Comparison of ENCODE assay signal across 22 mouse cellular contexts in the genomic region with DNA sequence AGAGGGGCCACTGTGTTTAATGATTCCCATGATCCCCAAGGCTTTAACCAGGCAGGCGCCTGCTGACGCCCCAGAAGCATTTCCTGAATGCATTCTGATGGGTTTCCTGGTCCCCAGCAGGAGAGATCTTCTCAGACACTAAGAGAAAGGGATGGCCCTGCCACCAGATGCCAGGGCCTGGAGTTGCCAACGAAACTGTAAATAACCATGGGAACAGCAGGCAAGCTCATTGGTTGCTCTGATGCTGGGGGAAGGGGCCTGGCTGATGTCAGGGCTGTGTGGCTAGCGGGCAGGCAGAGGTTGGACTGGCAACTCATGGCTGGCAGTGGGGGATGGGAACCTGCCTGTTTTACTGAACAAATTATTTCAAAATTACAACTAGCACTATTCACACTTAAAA. TPM values are rescaled to one million over a fixed set of nuclear protein-coding genes. Genes with fewer than 3 reads are reported as not detected.
DNase-seq lines count a peak whose midpoint lies in the region; ATAC-seq and TF ChIP-seq lines count a peak whose summit lies in the region.
"Had no signal": no experiment of that assay in that cellular context is flagged by ENCODE, and none has a peak within 500 bp of the region (broad histone marks: within the 10 kb centered on the region; RNA-seq: fewer than 3 reads in every experiment).

No protein-coding gene starts in this region.

- no peak overlapping the region for H3K4me2 ChIP-seq in forebrain, postnatal 0 days (ENCODE audit: low read depth)
- no peak overlapping the region for H3K4me2 ChIP-seq in forebrain, embryonic 13.5 days
- H3K4me2 ChIP-seq in midbrain, embryonic 14.5 days (ENCODE audit: low read length): no peak overlapping the region
- H3K4me2 ChIP-seq in midbrain, embryonic 16.5 days (ENCODE audit: low read length): no peak overlapping the region
- H3K4me2 ChIP-seq: embryonic facial prominence, embryonic 15.5 days; heart, embryonic 15.5 days; neural tube, embryonic 13.5 days had no signal

- peaks cover 16% of the 10 kb centered on the region for H3K36me3 ChIP-seq in forebrain, postnatal 0 days (ENCODE audit: insufficient read depth)
- peaks cover 20% of the 10 kb centered on the region for H3K36me3 ChIP-seq in forebrain, embryonic 13.5 days (ENCODE audit: poor library complexity, severe bottlenecking)
- peaks cover 18% of the 10 kb centered on the region for H3K36me3 ChIP-seq in midbrain, embryonic 14.5 days (ENCODE audit: control insufficient read depth, insufficient read depth, low read length)
- no peaks in the 10 kb centered on the region for H3K36me3 ChIP-seq in midbrain, embryonic 16.5 days (ENCODE audit: control insufficient read depth, insufficient read depth, low read length)

- peak; percentile 42 for DNase-seq in cerebellum, adult 11-12 months
- no peak for DNase-seq in cerebellum, postnatal 36 days
- DNase-seq in forebrain, postnatal 0 days: peak; percentile 21
- peak; percentile 54 for DNase-seq in midbrain, embryonic 14.5 days
- no peak for DNase-seq in right cerebral cortex, postnatal 4 days
- DNase-seq: adrenal gland, postnatal 10 days; gastrocnemius, adult 2 months; heart, postnatal 4 days; kidney, adult 8-10 months; kidney, postnatal 14 days; lung, postnatal 4 days; right cerebral cortex, adult 18-20 months; thymus, adult 18-20 months; thymus, postnatal 36 days had no signal

- H3K9me3 ChIP-seq in forebrain, postnatal 0 days (ENCODE audit: low read length): no peaks in the 10 kb centered on the region
- no peaks in the 10 kb centered on the region for H3K9me3 ChIP-seq in forebrain, embryonic 13.5 days (replicated peaks)
- H3K9me3 ChIP-seq in midbrain, embryonic 14.5 days (ENCODE audit: control insufficient read depth, low read length): no peaks in the 10 kb centered on the region
- H3K9me3 ChIP-seq in midbrain, embryonic 16.5 days (replicated peaks; ENCODE audit: control insufficient read depth, low read length, poor library complexity, severe bottlenecking): no peaks in the 10 kb centered on the region
- H3K9me3 ChIP-seq: embryonic facial prominence, embryonic 15.5 days; heart, embryonic 15.5 days; neural tube, embryonic 13.5 days had no signal

- no peak overlapping the region for H3K9ac ChIP-seq in forebrain, postnatal 0 days
- H3K9ac ChIP-seq in forebrain, embryonic 13.5 days: no peak overlapping the region
- no peak overlapping the region for H3K9ac ChIP-seq in midbrain, embryonic 14.5 days (replicated peaks; ENCODE audit: low read length)
- H3K9ac ChIP-seq in midbrain, embryonic 16.5 days (ENCODE audit: low read depth, low read length): no peak overlapping the region
- H3K9ac ChIP-seq: embryonic facial prominence, embryonic 15.5 days; heart, embryonic 15.5 days; neural tube, embryonic 13.5 days had no signal

- H3K27me3 ChIP-seq in forebrain, postnatal 0 days (ENCODE audit: insufficient read depth, low read length): no peaks in the 10 kb centered on the region
- H3K27me3 ChIP-seq in forebrain, embryonic 13.5 days: peaks cover 5% of the 10 kb centered on the region; the same call in 1 of the 2 replicates
- H3K27me3 ChIP-seq in midbrain, embryonic 14.5 days (ENCODE audit: control insufficient read depth, insufficient read depth, low read length): no peaks in the 10 kb centered on the region
- no peaks in the 10 kb centered on the region; the same call in 1 of the 2 replicates for H3K27me3 ChIP-seq in midbrain, embryonic 16.5 days (ENCODE audit: control insufficient read depth, insufficient read depth, low read depth, low read length)
- H3K27me3 ChIP-seq: embryonic facial prominence, embryonic 15.5 days; heart, embryonic 15.5 days had no signal

- ATAC-seq in forebrain, postnatal 0 days: no peak
- no peak for ATAC-seq in forebrain, embryonic 13.5 days
- ATAC-seq in midbrain, embryonic 14.5 days (ENCODE audit: low FRiP score, low TSS enrichment): no peak
- no peak for ATAC-seq in midbrain, embryonic 16.5 days

- H3K4me1 ChIP-seq in forebrain, postnatal 0 days (ENCODE audit: insufficient read depth): peaks cover 17% of the 10 kb centered on the region; the same call in 1 of the 2 replicates
- H3K4me1 ChIP-seq in forebrain, embryonic 13.5 days: peaks cover 47% of the 10 kb centered on the region
- H3K4me1 ChIP-seq in midbrain, embryonic 14.5 days (ENCODE audit: control insufficient read depth, insufficient read depth, low read length): peaks cover 46% of the 10 kb centered on the region
- peaks cover 41% of the 10 kb centered on the region for H3K4me1 ChIP-seq in midbrain, embryonic 16.5 days (ENCODE audit: control insufficient read depth, insufficient read depth, low read length)

- 38% methylated on average over 4 of the region's 4 CpGs for WGBS in forebrain, postnatal 0 days
- 36% methylated on average over 4 of the region's 4 CpGs for WGBS in forebrain, embryonic 13.5 days
- 32% methylated on average over 4 of the region's 4 CpGs for WGBS in midbrain, embryonic 14.5 days
- WGBS in midbrain, embryonic 16.5 days: 37% methylated on average over 4 of the region's 4 CpGs

- H3K4me3 ChIP-seq in forebrain, postnatal 0 days (ENCODE audit: low read depth, low read length): no peak overlapping the region
- H3K4me3 ChIP-seq in forebrain, embryonic 13.5 days: no peak overlapping the region
- no peak overlapping the region for H3K4me3 ChIP-seq in midbrain, embryonic 14.5 days (replicated peaks; ENCODE audit: low read depth, low read length)
- no peak overlapping the region for H3K4me3 ChIP-seq in midbrain, embryonic 16.5 days (ENCODE audit: low read depth, low read length)
- H3K4me3 ChIP-seq: embryonic facial prominence, embryonic 15.5 days; gastrocnemius, adult 2 months; heart, embryonic 15.5 days; myocyte; neural tube, embryonic 13.5 days had no signal

- H3K27ac ChIP-seq in forebrain, postnatal 0 days (ENCODE audit: low read depth, low read length): no peak overlapping the region
- no peak overlapping the region for H3K27ac ChIP-seq in forebrain, embryonic 13.5 days
- H3K27ac ChIP-seq in midbrain, embryonic 14.5 days (replicated peaks; ENCODE audit: low read depth, low read length): no peak overlapping the region
- no peak overlapping the region for H3K27ac ChIP-seq in midbrain, embryonic 16.5 days (ENCODE audit: low read length)
- H3K27ac ChIP-seq: embryonic facial prominence, embryonic 15.5 days; gastrocnemius, adult 2 months; heart, embryonic 15.5 days; neural tube, embryonic 13.5 days had no signal

- TF ChIP-seq CTCF in forebrain, postnatal 0 days (IDR thresholded peaks at IDR 0.05; ENCODE audit: low read depth): no peak

RNA-seq across cellular contexts. Expression of gene Slc35c2, which starts 14.1 kb away (rescaled TPM):
- 66.9 and 85.8 TPM in 2 replicates for total RNA-seq in forebrain, postnatal 0 days (2014; rRNA removed)
- polyA plus RNA-seq in forebrain, postnatal 0 days (2015; fragmentation: Nextera tagmentation; extraction: Ambion mirVana): 62.7 and 65.8 TPM in 2 replicates
- polyA plus RNA-seq in forebrain, embryonic 13.5 days (2015; fragmentation: Nextera tagmentation; extraction: Ambion mirVana): 63.8 and 67.2 TPM in 2 replicates
- 60.8 and 65.2 TPM in 2 replicates for polyA plus RNA-seq in midbrain, embryonic 14.5 days (2014; fragmentation: Nextera tagmentation; extraction: Ambion mirVana)
- polyA plus RNA-seq in midbrain, embryonic 16.5 days (2015; fragmentation: Nextera tagmentation; extraction: Ambion mirVana): 68.0 and 71.9 TPM in 2 replicates

RNA-seq across cellular contexts. Expression of gene Cdh22, which starts 38.9 kb away (rescaled TPM):
- 11.5 and 24.6 TPM in 2 replicates for total RNA-seq in forebrain, postnatal 0 days (2014; rRNA removed)
- polyA plus RNA-seq in forebrain, postnatal 0 days (2015; fragmentation: Nextera tagmentation; extraction: Ambion mirVana): 7.1 and 10.4 TPM in 2 replicates
- 5.0 and 6.2 TPM in 2 replicates for polyA plus RNA-seq in forebrain, embryonic 13.5 days (2015; fragmentation: Nextera tagmentation; extraction: Ambion mirVana)
- 15.8 and 18.4 TPM in 2 replicates for polyA plus RNA-seq in midbrain, embryonic 14.5 days (2014; fragmentation: Nextera tagmentation; extraction: Ambion mirVana)
- polyA plus RNA-seq in midbrain, embryonic 16.5 days (2015; fragmentation: Nextera tagmentation; extraction: Ambion mirVana): 13.9 and 15.4 TPM in 2 replicates
- total RNA-seq: liver, adult 2 months had no signal
- polyA plus RNA-seq: liver, adult 2 months; liver, embryonic 16.5 days had no signal

RNA-seq across cellular contexts. Expression of gene Elmo2, which starts 52.7 kb away (rescaled TPM):
- 78.8 and 80.9 TPM in 2 replicates for total RNA-seq in forebrain, postnatal 0 days (2014; rRNA removed)
- 68.6 and 84.5 TPM in 2 replicates for polyA plus RNA-seq in forebrain, postnatal 0 days (2015; fragmentation: Nextera tagmentation; extraction: Ambion mirVana)
- 90.5 and 101 TPM in 2 replicates for polyA plus RNA-seq in forebrain, embryonic 13.5 days (2015; fragmentation: Nextera tagmentation; extraction: Ambion mirVana)
- polyA plus RNA-seq in midbrain, embryonic 14.5 days (2014; fragmentation: Nextera tagmentation; extraction: Ambion mirVana): 92.3 and 109 TPM in 2 replicates
- 108 and 112 TPM in 2 replicates for polyA plus RNA-seq in midbrain, embryonic 16.5 days (2015; fragmentation: Nextera tagmentation; extraction: Ambion mirVana)

Comparison
In these comparisons a context has a peak if more than half of its experiments do, and no peak if none do; other contexts are left out.
1. DNase-seq: peak in cerebellum, adult 11-12 months (single experiment), forebrain, postnatal 0 days (single experiment) and midbrain, embryonic 14.5 days (single experiment); none in cerebellum, postnatal 36 days (0 of 2) and right cerebral cortex, postnatal 4 days (single experiment).